Mouse (Mus musculus): ENCODE data around the gene Khnyn.

DNA sequence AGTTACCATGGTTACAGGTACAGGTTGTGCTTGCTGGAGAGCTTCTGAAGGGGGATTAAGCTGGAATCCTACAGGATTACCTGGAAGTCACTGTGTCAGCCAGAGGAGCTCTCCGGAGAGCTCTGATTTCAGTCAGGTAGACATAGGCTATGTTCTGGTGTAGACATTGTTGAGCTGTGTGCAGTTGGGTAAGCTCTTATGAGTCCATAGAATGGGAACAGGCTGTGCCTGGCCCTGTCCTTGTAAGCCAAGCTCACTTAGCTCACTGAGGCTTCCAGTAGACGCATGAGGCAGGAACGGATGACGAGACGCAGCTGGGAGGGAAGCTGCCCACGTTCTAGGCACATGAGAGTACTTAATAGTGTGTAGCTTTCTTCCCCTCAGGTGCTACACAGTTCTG lies 22.6 kb upstream of the Khnyn start:
- TF ChIP-seq GATA1 (IDR thresholded peaks at IDR 0.05; ENCODE audit: low read length) (no peak), TAL1 (IDR thresholded peaks at IDR 0.05; ENCODE audit: low read length) (no peak)

All from erythroblast, embryonic 14.5 days (primary cell).